Mouse (Mus musculus): ENCODE data around the gene C2cd2.

The C2cd2 gene
- long read RNA-seq, experiment 1, full-length matches to known transcripts, result 2 of 4 reads
- long read RNA-seq, experiment 1, partial matches to known transcripts, result 0 of 4 reads
- long read RNA-seq, experiment 1, other reads (novel, unspliced or antisense), result 2 of 4 reads
- long read RNA-seq, experiment 2, full-length matches to known transcripts, result 3 of 8 reads
- long read RNA-seq, experiment 2, partial matches to known transcripts, result 2 of 8 reads
- long read RNA-seq, experiment 2, other reads (novel, unspliced or antisense), result 3 of 8 reads

DNA sequence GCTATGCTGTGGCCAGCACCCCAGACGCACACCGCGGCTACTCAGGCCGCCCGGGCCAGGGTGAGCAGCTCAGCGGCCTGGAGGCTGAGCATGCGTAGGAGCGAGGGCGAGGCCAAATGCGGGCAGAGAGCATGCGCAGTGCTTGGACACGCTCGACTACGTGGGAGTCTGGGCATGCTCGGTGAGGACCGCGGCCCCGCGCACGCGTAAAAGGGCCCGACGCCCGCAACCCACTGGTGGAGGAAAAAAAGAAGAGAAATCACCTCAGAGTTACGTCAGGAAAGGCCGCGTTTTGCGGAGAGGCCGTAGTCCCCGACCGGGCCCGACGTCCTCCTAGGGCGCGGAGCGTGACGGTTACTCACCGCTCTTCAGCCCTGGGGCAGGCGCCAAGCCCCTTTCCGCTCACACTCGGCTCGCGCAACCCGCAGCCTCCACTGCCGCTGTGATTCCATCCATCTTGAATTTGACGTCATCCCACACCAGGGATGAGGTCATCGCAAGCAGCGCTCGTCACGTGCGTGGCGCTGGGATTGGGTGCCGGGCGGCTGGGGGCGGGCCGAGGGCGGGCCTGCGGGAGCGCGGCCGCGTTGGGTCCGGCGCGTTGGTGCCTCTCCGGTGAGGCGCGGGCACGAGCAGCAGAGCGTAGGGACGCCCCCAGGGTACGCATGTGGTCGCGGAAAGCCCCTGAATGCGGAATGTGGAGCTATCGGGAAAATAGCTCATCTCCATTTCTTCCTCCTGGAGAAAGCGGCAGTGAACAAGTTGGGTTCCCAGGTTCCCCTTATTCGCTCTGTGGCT, at the start of gene C2cd2, which contains the start of gene Zbtb21:
C2cd2 (minus strand) TSS at position 448 of the 798 bp plus-strand sequence.
Zbtb21 (minus strand) TSS at position 472 of the 798 bp plus-strand sequence.
- intact Hi-C loops (cut with DNase I), result loop anchor here (2.0 kb wide), 1 partner anchor 30 kb away; no protein-coding TSS in a partner anchor

GRCm38 (mm10) chr16:97997383-97997731, 35.0 kb upstream of the C2cd2 start:
- intact Hi-C loops (cut with DNase I), result loop anchor here (10.0 kb wide), 2 partner anchors 73 to 193 kb away; no protein-coding TSS in a partner anchor

- intact Hi-C loops (cut with DNase I), result loop anchor here (10.0 kb wide), 2 partner anchors 72 to 192 kb away; no protein-coding TSS in a partner anchor
These were observed 34.4 kb upstream of the C2cd2 start, which contains the start of gene B230307C23Rik for GRCm38 (mm10) chr16:97996616-97997382. B230307C23Rik (plus strand) TSS chr16:97997315.

DNA sequence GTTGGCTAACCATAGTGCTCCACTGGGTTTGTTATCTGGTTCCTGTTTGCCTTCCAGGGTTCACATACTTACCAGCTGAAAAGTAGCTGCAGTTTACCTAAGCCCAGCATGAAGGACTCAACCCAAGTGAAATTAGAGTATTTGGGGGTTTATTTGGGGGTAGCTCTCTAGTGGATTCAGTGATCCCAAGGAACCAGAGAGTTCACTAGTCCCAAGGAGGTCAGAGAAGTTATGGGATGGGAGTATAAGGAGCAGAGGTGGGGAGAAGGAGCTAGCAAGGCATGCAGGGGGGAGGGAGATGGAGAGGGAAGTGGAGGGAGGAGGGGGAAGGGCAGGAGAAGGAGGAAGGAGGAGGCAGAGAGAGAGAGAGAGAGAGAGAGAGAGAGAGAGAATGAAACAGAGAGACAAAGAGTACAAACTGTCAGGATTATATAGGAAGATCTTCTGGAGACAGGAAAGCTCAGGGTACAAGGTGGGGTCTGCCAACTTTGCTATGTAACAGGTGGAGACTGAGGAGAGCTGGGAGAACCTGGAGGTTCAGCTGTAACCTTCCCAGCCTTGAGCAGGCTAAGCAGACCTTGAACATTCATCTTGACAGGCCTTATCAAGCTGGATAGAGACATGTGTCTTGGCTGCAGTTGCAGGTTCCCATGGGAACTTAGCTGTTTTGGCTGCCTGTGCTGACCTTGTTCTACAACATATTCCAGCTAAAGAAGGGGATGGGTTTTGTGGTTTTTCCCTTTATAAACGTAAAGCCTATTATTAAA, 33.6 kb upstream of the C2cd2 start:
- intact Hi-C loops (cut with DNase I), result loop anchor here (10.0 kb wide), 2 partner anchors 71 to 191 kb away; no protein-coding TSS in a partner anchor

GRCm38 (mm10) chr16:97992477-97992876, 30.1 kb upstream of the C2cd2 start:
- intact Hi-C loops (cut with DNase I), result loop anchor here (2.0 to 10.0 kb wide), 3 partner anchors 30 to 188 kb away; partner anchors contain the start of genes C2cd2 and Zbtb21

- intact Hi-C loops (cut with DNase I), result loop anchor here (10.0 kb wide), 2 partner anchors 67 to 187 kb away; no protein-coding TSS in a partner anchor
These were observed 29.1 kb upstream of the C2cd2 start for GRCm38 (mm10) chr16:97991517-97991916.

DNA sequence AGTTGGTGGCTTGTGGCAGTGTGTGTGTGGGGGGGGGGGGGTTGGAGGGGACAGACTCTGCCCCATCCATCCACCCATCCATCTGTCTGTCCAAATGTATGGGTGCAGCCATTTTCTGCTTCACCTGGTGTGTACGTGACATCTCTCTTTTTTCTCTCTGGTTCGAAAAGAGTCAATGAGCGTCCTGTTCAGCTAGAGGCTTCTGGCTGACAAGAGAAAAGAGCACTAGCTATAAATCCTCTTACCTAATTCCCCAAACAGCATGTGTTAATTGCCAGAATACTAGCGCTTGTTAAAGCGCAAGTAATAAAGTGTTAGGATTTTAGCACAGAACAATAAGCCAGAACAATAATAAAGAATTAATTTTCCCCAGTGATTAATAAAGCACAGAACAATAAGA, 22.2 kb upstream of the C2cd2 start:
- intact Hi-C loops (cut with DNase I), result no loop called here

GRCm38 (mm10) chr16:97981362-97981761, 19.0 kb upstream of the C2cd2 start:
- intact Hi-C loops (cut with DNase I), result no loop called here

DNA sequence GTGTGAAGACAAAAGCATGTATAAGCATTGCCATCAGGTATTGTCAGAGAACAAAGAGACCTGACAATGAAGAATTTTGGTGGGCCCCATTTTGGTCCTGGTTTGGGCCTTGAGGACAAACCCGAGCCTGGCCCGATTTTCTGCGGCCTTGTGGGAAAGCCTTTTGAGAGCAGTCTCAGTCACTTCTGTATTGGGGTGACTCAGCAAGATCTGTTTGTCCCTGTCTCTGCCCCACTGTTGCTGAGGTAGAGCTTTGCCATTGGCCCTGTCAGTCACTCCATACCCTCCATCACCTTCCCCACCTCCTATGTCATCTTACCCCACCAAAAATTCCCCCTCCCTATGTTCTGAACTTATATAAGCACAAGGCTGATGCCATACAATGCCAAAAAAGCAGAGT, 15.3 kb upstream of the C2cd2 start:
- intact Hi-C loops (cut with DNase I), result no loop called here

DNA sequence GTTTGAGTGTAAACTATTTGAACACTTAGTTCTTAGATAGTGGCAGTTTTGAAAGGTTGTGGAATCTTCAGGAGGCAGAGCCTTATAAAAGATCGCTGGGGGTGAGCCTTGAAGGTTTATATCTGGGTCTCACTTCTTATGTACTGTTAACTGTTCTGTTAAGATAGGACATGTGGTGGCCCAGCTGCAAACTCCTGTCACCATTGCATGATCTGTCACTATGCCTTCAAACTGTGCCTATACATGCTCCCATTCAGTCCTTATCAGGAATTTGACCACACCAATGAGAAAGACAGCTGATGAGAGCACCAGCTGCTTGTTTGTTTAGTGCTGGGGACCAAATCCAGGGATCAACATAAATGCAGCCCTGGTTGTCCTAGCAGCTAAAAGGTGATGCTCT, 14.9 kb upstream of the C2cd2 start:
- intact Hi-C loops (cut with DNase I), result no loop called here

GRCm38 (mm10) chr16:97963956-97964540, 1.6 kb upstream of the C2cd2 start:
- intact Hi-C loops (cut with DNase I), result loop anchor here (2.0 kb wide), 1 partner anchor 29 kb away; no protein-coding TSS in a partner anchor

DNA sequence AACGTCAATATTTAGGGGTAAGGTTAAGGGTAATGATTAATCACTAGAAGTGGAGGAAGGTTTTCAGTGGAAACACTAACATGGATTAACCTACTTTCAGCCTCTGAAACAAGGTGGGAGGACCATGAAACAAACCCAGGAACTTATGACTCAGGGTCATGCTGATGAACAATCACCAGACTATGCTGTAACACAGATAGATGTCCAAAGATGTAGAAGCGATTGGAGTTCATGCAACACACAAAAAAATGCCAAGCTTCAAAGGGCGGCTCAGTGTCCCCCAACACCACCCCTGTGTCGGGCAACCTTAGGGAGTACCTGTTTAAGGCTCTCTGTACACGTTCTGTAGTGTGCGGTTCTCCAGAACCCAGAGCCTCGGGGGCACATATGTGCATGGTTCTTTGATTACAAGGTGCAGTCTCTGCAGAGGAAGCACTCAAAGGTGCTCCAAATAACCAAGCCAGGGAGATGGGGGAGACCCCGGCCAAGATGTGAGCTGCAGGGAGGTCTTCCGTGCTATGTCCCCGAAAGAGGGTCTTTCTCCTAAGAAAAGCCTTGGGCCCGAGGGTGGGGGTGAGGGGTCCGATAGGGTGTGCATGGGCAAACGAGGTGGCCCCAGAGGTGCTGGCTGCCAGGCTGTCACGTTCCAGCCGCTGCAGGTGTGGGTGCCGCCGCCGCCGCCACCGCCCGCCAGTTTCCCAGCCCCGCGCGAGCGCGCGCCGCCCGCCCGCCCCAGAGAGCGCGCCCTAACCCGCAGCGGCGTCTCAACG, 832 bp downstream of the C2cd2 start:
- intact Hi-C loops (cut with DNase I), result loop anchor here (2.0 kb wide), 1 partner anchor 31 kb away; no protein-coding TSS in a partner anchor

DNA sequence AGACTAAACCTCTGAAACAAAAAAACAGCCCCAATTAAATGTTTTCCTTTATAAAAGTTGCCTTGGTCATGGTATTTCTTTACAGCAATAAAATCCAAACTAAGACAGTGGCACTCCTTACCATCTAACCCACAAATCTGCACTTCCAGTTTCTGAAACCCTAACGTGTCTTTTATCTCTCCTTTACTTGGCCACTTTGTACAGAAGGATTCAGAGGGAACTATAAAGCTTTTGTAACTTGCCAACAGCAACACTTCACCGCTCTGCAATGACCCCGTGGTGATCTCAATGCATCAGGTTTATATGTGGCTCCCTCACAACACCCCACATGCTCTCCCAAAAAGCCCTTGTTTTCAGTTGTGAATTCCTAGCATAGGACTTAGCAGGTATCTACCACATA, 2.0 kb downstream of the C2cd2 start:
- intact Hi-C loops (cut with DNase I), result no loop called here

DNA sequence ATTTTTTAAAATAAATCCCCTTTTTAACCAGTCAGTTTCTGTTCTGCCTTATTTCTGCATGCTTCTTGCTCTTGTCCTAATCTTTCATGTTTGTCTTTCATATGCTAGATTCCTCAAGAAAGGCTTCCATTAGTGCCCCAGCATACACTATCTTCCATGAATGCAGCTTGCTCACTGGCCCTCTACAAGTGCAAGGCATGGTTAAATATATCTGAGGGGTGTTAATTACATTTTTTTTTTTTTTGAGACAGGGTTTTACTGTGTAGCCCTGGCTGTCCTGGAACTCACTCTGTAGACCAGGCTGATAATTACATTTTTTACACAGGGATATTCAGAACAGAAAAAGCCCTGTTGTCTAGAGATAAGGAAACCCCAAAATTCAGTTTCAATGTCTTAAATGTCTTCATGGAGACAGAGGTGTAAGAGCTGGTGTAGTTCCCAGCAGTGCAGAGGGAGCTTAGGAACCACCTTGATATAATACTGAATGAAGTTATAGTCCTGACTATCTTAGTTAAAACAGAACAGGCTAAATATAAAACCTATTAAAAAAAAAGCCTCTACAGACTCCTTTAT, 3.9 kb downstream of the C2cd2 start:
- intact Hi-C loops (cut with DNase I), result no loop called here

GRCm38 (mm10) chr16:97957626-97958025, 4.8 kb downstream of the C2cd2 start:
- intact Hi-C loops (cut with DNase I), result no loop called here

DNA sequence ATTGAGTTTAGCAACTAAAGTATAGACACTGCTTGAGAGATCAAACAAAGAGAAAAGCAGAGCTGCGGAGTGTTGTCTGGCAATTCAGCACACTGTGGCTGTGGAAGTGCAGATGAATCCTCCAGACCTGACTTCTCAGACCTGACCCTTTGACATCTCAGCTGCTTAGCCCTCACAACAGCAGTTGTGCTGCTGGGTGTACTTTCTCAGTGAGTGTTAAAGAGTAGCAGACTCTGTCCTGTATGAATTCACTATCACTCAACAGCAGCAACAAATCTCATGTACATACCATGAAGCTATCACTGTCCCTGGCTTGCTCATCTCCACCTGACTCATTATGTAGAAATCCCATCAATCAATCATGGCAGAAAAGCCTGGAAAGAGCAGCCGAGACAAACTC, 6.4 kb downstream of the C2cd2 start:
- intact Hi-C loops (cut with DNase I), result no loop called here

GRCm38 (mm10) chr16:97953300-97953699, 9.1 kb downstream of the C2cd2 start:
- intact Hi-C loops (cut with DNase I), result no loop called here

DNA sequence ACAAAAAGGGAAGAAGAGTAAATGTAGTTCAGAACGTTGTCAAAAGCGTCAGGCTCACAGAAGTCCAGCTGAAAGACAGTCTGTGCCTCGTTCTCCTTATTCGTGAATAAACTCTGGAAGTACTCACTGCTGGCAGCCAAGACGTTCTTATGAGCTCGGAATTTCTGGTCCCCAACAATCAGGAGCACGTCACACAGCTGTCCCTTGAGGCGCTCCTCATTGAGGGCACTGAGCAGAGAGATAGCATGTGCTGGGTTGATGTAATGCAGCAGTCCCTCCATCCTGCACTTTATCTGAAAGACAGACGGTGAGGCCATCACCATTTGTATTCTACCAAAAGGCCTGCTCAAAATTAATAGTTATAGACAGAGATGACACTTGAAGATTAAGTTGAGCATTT, 9.6 kb downstream of the C2cd2 start:
- intact Hi-C loops (cut with DNase I), result no loop called here

DNA sequence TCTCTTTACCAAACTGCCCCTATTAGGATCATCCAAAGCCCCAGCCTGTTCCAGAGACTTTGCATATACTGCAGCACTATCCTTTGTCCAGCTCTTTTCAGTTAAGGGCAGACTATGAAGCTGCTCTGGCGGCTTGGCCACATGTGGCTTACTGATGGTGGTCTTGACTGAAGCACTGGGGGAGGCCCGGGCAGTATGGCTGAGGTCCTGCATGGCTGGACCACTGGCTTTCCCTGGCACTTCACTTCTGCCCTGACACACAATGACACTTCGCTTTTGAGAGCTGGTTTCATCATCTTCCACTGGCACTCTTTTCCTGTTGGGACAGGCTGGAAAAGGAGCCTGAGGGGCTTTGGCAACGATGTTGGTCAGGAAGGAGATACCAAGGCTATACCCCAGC, 10.0 kb downstream of the C2cd2 start:
- intact Hi-C loops (cut with DNase I), result no loop called here

Data from adrenal gland (tissue).